Mouse (Mus musculus): ENCODE measurements at regions not wholly inside any gene's neighbourhood (a gene's known extent, or its start where the extent isn't known, plus 50 kb on each side); places are given as distances from the start of the nearest gene placed in this dataset.

DNA sequence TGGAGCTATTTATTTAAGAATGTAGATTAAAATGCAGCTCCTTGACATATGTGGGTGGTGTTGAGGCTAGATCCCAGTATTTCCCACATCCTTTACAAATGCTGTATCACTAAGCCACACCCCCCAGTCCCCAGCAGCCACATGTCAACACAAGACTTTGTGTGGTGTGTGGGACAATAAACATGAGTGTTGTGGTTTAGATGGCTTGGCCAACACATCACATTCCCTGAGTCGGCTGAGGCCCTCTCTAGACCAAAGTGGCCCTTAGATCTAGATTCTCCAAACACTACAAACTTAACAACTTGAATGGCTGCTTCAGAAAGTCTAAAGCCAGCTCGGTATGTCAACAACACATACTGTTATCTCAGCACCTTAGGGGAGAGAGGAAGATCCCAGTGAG lies 94.2 kb upstream of the Nxt1 start:
- H3K27ac ChIP-seq, result no peak overlapping the region
- no peaks in the 10 kb centered on the region for H3K36me3 ChIP-seq
- H3K4me1 ChIP-seq, result no peaks in the 10 kb centered on the region
- 27% methylated on average over 2 of the region's 2 CpGs for WGBS
- H3K4me3 ChIP-seq, result no peak overlapping the region
- H3K9me3 ChIP-seq, result no peaks in the 10 kb centered on the region
- 0 out of 2 replicates have a peak, but pooled peaks cover 10% of the 10 kb centered on the region for H3K27me3 ChIP-seq (ENCODE audit: insufficient read depth, poor library complexity, severe bottlenecking)
- DNase-seq (ENCODE audit: low spot score), result no peak

DNA sequence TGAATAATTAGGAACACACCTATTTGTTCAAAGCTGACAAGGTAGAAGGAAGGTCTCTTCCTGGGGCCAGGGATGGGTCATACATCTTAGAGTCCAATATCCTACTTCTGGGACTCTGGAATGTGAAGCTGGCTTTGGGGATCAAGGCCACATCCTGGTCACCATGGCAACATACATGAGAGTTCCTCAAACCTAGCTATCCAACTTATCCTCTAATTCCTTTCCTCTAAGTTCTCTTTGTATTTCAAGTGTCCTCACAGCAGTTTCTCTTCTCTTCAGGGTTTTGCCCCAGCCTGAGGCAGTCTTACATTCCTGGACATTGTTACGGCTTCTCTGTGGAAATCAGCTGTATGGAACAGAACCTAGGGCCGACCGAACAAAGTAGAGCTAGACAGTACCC lies 97.0 kb upstream of the Nxt1 start:
- Histone ChIP-seq H3K27ac (no peak overlapping the region), H3K4me3 (no peak overlapping the region), H3K4me1 (no peaks in the 10 kb centered on the region), H3K36me3 (no peaks in the 10 kb centered on the region), H3K27me3 (ENCODE audit: insufficient read depth, poor library complexity, severe bottlenecking) (0 out of 2 replicates have a peak, but pooled peaks cover 10% of the 10 kb centered on the region), H3K9me3 (no peaks in the 10 kb centered on the region)
- WGBS, result 84% methylated on average over 3 of the region's 3 CpGs
- no peak for DNase-seq (ENCODE audit: low spot score)

DNA sequence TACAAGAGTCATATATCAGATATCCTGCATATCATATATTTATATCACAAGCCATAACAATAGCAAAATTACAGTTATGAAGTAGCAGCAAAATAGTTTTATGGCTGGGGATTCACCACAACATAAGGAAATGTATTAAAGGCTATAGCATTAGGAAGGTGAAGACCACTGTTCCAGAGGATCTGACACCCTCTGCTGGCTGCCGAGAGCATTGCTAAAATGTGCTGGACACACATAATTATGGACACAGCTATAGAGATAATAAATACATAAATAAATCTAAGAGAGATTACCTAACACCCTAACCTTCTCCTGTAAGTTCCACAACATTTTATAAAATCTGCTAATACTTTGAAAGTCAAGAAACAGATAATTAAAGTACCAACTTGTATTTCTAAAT lies 100.2 kb upstream of the Nxt1 start:
- H3K9me3 ChIP-seq, result no peaks in the 10 kb centered on the region
- no peak overlapping the region for H3K4me3 ChIP-seq
- WGBS, result 24% methylated on average over 1 of the region's 1 CpGs
- DNase-seq (ENCODE audit: low spot score), result no peak
- H3K27me3 ChIP-seq (ENCODE audit: insufficient read depth, poor library complexity, severe bottlenecking), result 0 out of 2 replicates have a peak, but pooled peaks cover 10% of the 10 kb centered on the region
- H3K27ac ChIP-seq, result no peak overlapping the region
- H3K36me3 ChIP-seq, result no peaks in the 10 kb centered on the region
- H3K4me1 ChIP-seq, result no peaks in the 10 kb centered on the region

DNA sequence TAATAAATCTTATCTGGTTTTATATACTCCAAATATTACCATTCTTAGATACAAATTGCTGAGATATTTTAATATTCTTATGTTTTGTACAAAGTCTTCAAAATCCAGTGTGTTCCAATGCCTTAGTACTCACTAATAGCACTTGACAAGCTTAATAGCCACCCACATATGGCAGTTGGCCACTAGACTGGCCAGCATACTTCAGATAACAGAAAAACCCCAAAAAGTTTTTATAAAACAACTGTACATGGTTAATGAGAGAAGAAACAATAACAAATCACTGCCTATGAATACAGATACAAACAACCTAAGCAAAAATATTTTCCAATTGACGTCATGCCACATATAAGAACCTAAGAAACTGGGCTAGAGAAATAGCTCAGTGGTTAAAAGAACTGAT lies 100.8 kb upstream of the Nxt1 start:
- Histone ChIP-seq H3K27ac (no peak overlapping the region), H3K27me3 (ENCODE audit: insufficient read depth, poor library complexity, severe bottlenecking) (0 out of 2 replicates have a peak, but pooled peaks cover 10% of the 10 kb centered on the region), H3K9me3 (no peaks in the 10 kb centered on the region), H3K4me3 (no peak overlapping the region), H3K4me1 (no peaks in the 10 kb centered on the region), H3K36me3 (no peaks in the 10 kb centered on the region)
- WGBS, result 84% methylated on average over 1 of the region's 1 CpGs
- no peak for DNase-seq (ENCODE audit: low spot score)

DNA sequence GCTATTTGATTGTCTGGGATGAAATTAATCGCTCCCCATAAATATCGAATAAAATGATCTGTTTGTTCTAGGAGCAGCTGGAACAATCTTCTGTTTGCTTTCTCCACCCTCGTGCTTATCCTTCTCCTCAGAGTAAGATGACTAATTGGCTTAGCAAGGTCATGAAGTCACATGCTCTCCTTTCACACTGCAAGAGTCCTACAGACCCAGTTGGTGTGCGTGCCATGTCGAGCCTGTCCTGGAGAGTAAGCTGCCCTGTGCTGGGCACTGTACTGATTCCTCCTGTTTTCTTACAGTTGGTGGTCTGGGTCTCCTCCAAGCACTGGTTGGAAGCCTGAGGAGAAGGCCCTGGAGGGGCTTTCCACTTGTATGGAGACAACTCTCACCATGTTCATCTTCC lies 101.4 kb upstream of the Nxt1 start:
- H3K4me3 ChIP-seq, result no peak overlapping the region
- no peak for DNase-seq (ENCODE audit: low spot score)
- H3K36me3 ChIP-seq, result no peaks in the 10 kb centered on the region
- H3K4me1 ChIP-seq, result no peaks in the 10 kb centered on the region
- 64% methylated on average over 5 of the region's 5 CpGs for WGBS
- H3K27ac ChIP-seq, result no peak overlapping the region
- H3K9me3 ChIP-seq, result no peaks in the 10 kb centered on the region
- H3K27me3 ChIP-seq (ENCODE audit: insufficient read depth, poor library complexity, severe bottlenecking), result 0 out of 2 replicates have a peak, but pooled peaks cover 10% of the 10 kb centered on the region

DNA sequence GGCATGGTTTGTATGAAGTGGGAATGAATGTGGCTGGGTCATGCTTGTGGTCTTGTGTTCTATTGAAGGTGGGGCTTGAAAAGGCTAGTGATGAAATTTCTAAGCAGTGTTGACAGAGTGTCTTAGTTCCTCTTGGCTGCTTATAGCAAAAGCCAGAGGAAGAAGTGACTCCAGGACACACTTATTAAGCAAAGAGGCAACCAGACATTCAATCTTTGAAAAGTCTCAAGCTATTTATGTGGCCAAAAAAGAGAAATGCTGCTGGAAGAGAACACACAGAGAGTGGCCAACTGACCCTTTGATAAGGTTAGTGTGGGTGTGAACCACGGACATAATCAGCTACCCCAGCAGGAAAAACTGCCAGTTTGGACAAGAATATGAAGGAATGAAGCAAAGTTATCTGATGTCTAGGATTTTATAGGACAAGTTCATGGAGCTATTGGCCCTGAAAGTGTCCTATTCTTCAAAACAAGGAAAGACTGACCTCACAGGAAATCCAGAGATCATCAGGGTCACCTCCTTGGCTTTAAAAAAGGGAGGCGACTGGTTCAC lies 104.4 kb upstream of the Nxt1 start:
- H3K27ac ChIP-seq, result no peak overlapping the region
- no peaks in the 10 kb centered on the region for H3K9me3 ChIP-seq
- WGBS, result 59% methylated on average over 2 of the region's 2 CpGs

DNA sequence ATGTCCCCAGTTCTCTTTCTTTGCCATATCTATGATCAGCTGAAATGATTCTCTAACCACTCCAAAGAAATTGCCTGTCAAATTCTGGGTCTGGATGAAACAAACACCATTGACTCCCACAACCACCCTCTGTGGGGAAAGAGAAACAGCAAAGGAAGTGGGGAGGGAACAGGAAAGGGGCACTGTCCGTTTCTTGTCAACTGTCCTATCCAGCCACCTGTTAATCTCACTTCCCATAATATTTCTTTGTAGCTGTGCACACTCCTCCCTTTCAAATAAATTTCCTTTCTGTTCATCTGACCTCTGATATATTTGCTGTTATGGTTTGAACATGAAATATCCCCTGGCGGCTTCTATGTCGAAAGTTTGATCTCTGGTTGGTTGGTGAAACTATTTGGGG lies 109.0 kb upstream of the Nxt1 start:
- Histone ChIP-seq H3K36me3 (no peaks in the 10 kb centered on the region), H3K27ac (no peak overlapping the region), H3K9me3 (no peaks in the 10 kb centered on the region), H3K4me3 (no peak overlapping the region), H3K4me1 (no peaks in the 10 kb centered on the region), H3K27me3 (ENCODE audit: insufficient read depth, poor library complexity, severe bottlenecking) (peaks cover 5% of the 10 kb centered on the region; the same call in 1 of the 2 replicates)
- 85% methylated on average over 3 of the region's 3 CpGs for WGBS
- no peak for DNase-seq (ENCODE audit: low spot score)

More for the DNA sequence above, 104.4 kb upstream of the Nxt1 start:
- Histone ChIP-seq H3K36me3 (no peaks in the 10 kb centered on the region), H3K27me3 (ENCODE audit: insufficient read depth, poor library complexity, severe bottlenecking) (peaks cover 5% of the 10 kb centered on the region; the same call in 1 of the 2 replicates), H3K4me1 (no peaks in the 10 kb centered on the region), H3K4me3 (no peak overlapping the region)
- DNase-seq (ENCODE audit: low spot score), result no peak

DNA sequence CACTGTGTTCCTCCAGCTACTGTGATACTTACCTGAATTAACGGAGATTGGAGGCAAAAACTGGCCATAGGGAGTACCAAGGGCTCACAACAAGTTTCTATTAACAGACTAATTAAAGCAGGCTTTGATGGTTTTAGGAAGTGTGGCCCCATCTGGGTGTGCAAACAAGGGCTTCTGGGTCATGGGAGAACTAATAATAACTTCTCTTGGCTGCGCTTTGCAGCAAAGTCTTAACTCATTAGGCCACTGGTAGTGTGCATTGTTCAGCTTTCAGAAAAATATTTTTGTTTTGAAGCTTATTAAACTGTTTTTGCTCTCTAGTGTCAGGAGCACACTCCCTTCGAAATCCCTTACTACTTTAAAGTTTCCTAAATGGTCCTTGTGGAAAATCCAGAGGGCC lies 110.4 kb upstream of the Nxt1 start:
- Histone ChIP-seq H3K27ac (no peak overlapping the region), H3K4me1 (no peaks in the 10 kb centered on the region), H3K9me3 (no peaks in the 10 kb centered on the region), H3K36me3 (no peaks in the 10 kb centered on the region), H3K4me3 (no peak overlapping the region), H3K27me3 (ENCODE audit: insufficient read depth, poor library complexity, severe bottlenecking) (peaks cover 5% of the 10 kb centered on the region; the same call in 1 of the 2 replicates)
- DNase-seq (ENCODE audit: low spot score), result no peak
- WGBS, result 69% methylated on average over 3 of the region's 3 CpGs

DNA sequence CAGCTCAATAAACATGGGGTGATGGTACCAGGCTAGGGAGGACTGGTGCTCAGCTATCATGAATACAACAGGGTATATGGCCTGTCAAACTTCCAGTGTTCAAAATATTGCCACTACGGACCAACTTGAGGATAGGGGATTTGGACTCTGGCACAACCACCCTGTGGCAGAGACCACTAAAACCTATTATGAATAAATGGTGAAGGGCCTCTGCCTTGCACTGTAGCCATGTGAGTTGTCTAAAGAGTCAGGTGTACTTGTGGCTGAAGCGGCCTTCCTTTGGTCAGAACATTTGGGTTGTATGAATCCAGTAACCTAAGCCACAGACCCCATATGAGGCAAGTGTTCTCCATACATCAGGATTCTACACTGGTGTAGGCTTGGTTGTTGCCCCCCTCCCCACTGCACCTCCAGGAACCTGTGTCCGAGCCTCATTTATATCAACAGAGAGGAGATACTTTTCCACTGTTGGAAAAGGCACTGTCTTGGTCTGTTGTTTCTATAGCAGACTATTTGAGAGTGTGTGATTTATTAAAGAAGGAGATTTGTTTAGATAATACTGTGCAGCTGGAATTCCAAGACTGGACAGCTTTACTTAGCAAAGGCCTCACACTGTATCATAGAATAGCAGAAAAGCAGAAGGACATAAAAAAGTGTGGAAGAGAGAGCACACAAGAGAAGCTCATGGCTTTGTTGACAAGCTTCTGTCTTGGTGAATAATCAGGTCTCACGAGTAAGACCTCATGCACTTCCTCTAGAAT lies 112.2 kb upstream of the Nxt1 start:
- Histone ChIP-seq H3K4me3 (no peak overlapping the region), H3K36me3 (no peaks in the 10 kb centered on the region), H3K27ac (no peak overlapping the region), H3K9me3 (no peaks in the 10 kb centered on the region), H3K27me3 (ENCODE audit: insufficient read depth, poor library complexity, severe bottlenecking) (no peaks in the 10 kb centered on the region; the same call in 1 of the 2 replicates), H3K4me1 (no peaks in the 10 kb centered on the region)
- WGBS, result 70% methylated on average over 4 of the region's 4 CpGs
- no peak for DNase-seq (ENCODE audit: low spot score)

DNA sequence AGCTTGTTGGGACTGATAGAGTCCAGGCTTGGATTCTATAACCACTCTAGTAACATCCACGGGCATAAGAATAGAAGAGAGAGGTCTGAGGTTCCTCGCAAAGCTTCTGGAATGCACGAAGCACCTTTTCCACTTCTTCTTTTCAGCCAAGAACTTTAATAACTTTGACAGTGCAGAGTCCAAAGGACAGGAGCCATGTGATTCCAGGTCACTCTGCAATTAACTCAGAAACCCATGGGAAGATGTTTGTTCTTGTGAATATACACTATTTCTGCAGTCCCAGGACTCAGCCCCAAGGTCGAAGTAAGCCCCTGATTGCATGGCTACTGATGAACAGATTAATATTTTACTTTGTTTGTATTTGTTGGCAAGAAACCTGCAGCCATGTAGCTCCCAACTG lies 113.0 kb upstream of the Nxt1 start:
- Histone ChIP-seq H3K4me3 (no peak overlapping the region), H3K9me3 (no peaks in the 10 kb centered on the region), H3K36me3 (no peaks in the 10 kb centered on the region), H3K27ac (no peak overlapping the region), H3K27me3 (ENCODE audit: insufficient read depth, poor library complexity, severe bottlenecking) (no peaks in the 10 kb centered on the region), H3K4me1 (no peaks in the 10 kb centered on the region)
- WGBS, result 69% methylated on average over 4 of the region's 4 CpGs
- DNase-seq (ENCODE audit: low spot score), result no peak

DNA sequence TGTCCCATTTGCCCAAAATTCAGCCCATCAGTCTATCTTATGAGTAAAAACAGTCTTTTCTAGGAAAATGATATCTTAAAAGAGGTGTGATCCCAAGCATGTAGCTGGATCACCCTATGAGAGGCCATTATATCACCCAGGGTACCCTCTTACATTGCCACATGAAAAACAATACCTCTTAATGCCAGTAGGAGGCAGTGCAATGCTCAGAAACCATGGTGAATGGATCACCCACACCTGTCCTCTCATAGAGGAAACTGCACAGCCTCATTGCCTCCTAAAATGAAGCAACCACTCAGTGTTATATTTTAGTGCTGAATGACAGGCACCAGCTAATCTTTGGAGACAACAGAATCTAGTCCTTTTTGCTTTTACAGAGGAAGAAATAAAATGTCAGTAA lies 114.0 kb upstream of the Nxt1 start:
- DNase-seq (ENCODE audit: low spot score), result no peak
- Histone ChIP-seq H3K4me1 (no peaks in the 10 kb centered on the region), H3K4me3 (no peak overlapping the region), H3K27me3 (ENCODE audit: insufficient read depth, poor library complexity, severe bottlenecking) (no peaks in the 10 kb centered on the region), H3K36me3 (no peaks in the 10 kb centered on the region), H3K9me3 (no peaks in the 10 kb centered on the region), H3K27ac (no peak overlapping the region)

DNA sequence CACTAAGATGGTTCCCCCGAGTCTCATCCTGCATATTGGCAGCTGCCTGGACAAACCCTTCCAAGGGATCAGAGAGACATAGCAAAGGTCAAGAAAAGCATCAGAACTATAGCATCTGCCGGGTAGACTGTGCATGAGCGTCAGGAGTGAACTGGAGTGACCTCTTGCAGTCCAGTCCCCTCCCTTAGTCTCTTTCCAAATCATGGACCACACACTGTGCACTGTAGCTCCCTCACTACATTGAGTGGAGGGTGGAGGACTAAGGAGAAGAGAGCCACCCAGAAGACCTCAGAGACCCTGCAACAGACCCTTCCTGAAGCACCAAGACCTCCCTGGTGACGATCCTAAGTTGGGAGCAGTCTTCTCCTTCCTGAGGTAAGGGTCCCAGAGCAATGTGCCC lies 107.8 kb upstream of the Cd93 start:
- Histone ChIP-seq H3K9me3 (no peaks in the 10 kb centered on the region), H3K4me3 (no peak overlapping the region), H3K27me3 (ENCODE audit: insufficient read depth, poor library complexity, severe bottlenecking) (no peaks in the 10 kb centered on the region), H3K4me1 (no peaks in the 10 kb centered on the region), H3K36me3 (no peaks in the 10 kb centered on the region), H3K27ac (no peak overlapping the region)
- 78% methylated on average over 4 of the region's 4 CpGs for WGBS
- no peak for DNase-seq (ENCODE audit: low spot score)

DNA sequence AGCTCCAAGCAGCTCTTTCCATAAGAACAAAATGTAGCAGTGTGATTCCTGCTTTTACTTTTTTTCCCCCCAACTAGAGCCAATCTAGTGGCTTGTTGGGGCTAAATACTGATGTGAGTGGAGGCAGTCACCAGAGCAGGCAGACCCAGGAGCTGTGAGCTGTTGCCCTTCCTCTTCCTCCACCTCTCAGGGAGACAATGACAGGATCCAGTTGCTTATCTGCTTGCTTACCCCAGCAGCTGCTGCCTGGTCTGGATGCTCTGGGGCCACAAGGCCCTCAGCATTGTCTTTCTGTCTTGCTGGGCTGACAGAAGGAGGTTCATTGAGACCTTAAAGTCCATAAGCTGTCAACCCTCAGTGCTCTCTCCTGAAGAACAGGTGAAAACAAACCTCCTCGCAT lies 106.3 kb upstream of the Cd93 start:
- WGBS, result 78% methylated on average over 1 of the region's 1 CpGs
- DNase-seq (ENCODE audit: low spot score), result no peak

DNA sequence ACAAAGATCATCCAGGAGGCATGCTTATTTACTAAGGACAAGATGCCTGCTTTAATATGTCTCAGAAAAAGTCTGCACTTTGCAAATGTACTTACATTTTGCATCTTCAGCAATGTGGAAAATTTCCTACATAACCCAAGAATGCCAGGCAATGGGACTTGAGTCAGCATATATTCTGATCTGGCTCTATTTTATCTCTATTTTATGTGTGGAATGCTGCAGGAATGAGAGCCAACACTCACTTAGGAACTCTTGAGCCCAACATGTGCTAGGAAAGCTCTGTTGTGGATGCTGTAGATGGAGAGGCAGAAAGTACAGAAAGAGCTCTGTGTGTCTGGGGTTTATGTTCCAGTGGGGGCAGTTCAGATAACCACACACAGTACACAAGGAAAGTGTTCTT lies 99.0 kb upstream of the Cd93 start:
- H3K36me3 ChIP-seq, result no peaks in the 10 kb centered on the region
- no peak overlapping the region for H3K27ac ChIP-seq
- H3K4me1 ChIP-seq, result no peaks in the 10 kb centered on the region
- DNase-seq (ENCODE audit: low spot score), result no peak
- H3K4me3 ChIP-seq, result no peak overlapping the region
- no peaks in the 10 kb centered on the region for H3K9me3 ChIP-seq
- no peaks in the 10 kb centered on the region for H3K27me3 ChIP-seq (ENCODE audit: insufficient read depth, poor library complexity, severe bottlenecking)

More for the DNA sequence above, 106.3 kb upstream of the Cd93 start:
- Histone ChIP-seq H3K4me1 (no peaks in the 10 kb centered on the region), H3K27ac (no peak overlapping the region), H3K36me3 (no peaks in the 10 kb centered on the region), H3K27me3 (ENCODE audit: insufficient read depth, poor library complexity, severe bottlenecking) (no peaks in the 10 kb centered on the region), H3K9me3 (no peaks in the 10 kb centered on the region), H3K4me3 (no peak overlapping the region)

Measured in heart, embryonic 10.5 days (tissue).